Mouse (Mus musculus): Measurements from ENCODE around the gene Abr. TPM values are rescaled to one million over a fixed set of nuclear protein-coding genes. Genes with fewer than 3 reads are reported as not detected.

The Abr gene
- polyA plus RNA-seq, 1 experiment from 2014 or later: 28.3 TPM

- peak; percentile 76; the same call in 1 of the 2 replicates for ATAC-seq (ENCODE audit: borderline replicate concordance, extremely low read depth, low FRiP score, low TSS enrichment)
- Histone ChIP-seq H3K36me3 (no peaks in the 10 kb centered on the region), H3K4me2 (peak overlapping the region; percentile 49), H3K27ac (no peak overlapping the region), H3K9ac (no peak overlapping the region), H3K4me3 (peak overlapping the region; percentile 18), H3K4me1 (peaks cover 16% of the 10 kb centered on the region), H3K27me3 (peaks cover 10% of the 10 kb centered on the region), H3K9me3 (no peaks in the 10 kb centered on the region)
- WGBS: 0% methylated on average over 19 of the region's 19 CpGs
Measured at GRCm38 (mm10) chr11:76645955-76646354, 23.8 kb upstream of the Abr start.

GRCm38 (mm10) chr11:76645036-76645435, 22.9 kb upstream of the Abr start:
- no peak for ATAC-seq (ENCODE audit: borderline replicate concordance, extremely low read depth, low FRiP score, low TSS enrichment)
- peaks cover 16% of the 10 kb centered on the region for H3K4me1 ChIP-seq
- no peaks in the 10 kb centered on the region for H3K36me3 ChIP-seq
- no peak overlapping the region for H3K4me3 ChIP-seq
- H3K9ac ChIP-seq: no peak overlapping the region
- peaks cover 10% of the 10 kb centered on the region for H3K27me3 ChIP-seq
- H3K9me3 ChIP-seq: no peaks in the 10 kb centered on the region
- no peak overlapping the region for H3K27ac ChIP-seq
- no peak overlapping the region for H3K4me2 ChIP-seq
- 71% methylated on average over 9 of the region's 9 CpGs for WGBS

GRCm38 (mm10) chr11:76644257-76644656, 22.1 kb upstream of the Abr start:
- Histone ChIP-seq H3K4me3 (no peak overlapping the region), H3K27ac (no peak overlapping the region), H3K9me3 (no peaks in the 10 kb centered on the region), H3K9ac (no peak overlapping the region), H3K4me2 (no peak overlapping the region), H3K36me3 (no peaks in the 10 kb centered on the region), H3K4me1 (peaks cover 16% of the 10 kb centered on the region), H3K27me3 (peaks cover 10% of the 10 kb centered on the region)
- 79% methylated on average over 6 of the region's 6 CpGs for WGBS
- ATAC-seq (ENCODE audit: borderline replicate concordance, extremely low read depth, low FRiP score, low TSS enrichment): no peak

- Histone ChIP-seq H3K9ac (no peak overlapping the region), H3K4me3 (no peak overlapping the region), H3K9me3 (no peaks in the 10 kb centered on the region), H3K4me1 (no peaks in the 10 kb centered on the region), H3K4me2 (no peak overlapping the region), H3K27ac (no peak overlapping the region), H3K36me3 (no peaks in the 10 kb centered on the region), H3K27me3 (peaks cover 9% of the 10 kb centered on the region)
- 69% methylated on average over 4 of the region's 4 CpGs for WGBS
- ATAC-seq (ENCODE audit: borderline replicate concordance, extremely low read depth, low FRiP score, low TSS enrichment): no peak
Measured at GRCm38 (mm10) chr11:76640231-76640630, 18.1 kb upstream of the Abr start.

GRCm38 (mm10) chr11:76639269-76639985, 17.3 kb upstream of the Abr start:
- H3K36me3 ChIP-seq: no peaks in the 10 kb centered on the region
- ATAC-seq (ENCODE audit: borderline replicate concordance, extremely low read depth, low FRiP score, low TSS enrichment): no peak

GRCm38 (mm10) chr11:76630487-76630886, 8.4 kb upstream of the Abr start:
- ATAC-seq (ENCODE audit: borderline replicate concordance, extremely low read depth, low FRiP score, low TSS enrichment): peak; percentile 39; the same call in 1 of the 2 replicates

More at GRCm38 (mm10) chr11:76639269-76639985, 17.3 kb upstream of the Abr start:
- Histone ChIP-seq H3K4me2 (no peak overlapping the region), H3K4me1 (no peaks in the 10 kb centered on the region), H3K27me3 (peaks cover 5% of the 10 kb centered on the region; the same call in 1 of the 2 replicates), H3K9ac (no peak overlapping the region), H3K9me3 (no peaks in the 10 kb centered on the region), H3K4me3 (no peak overlapping the region), H3K27ac (no peak overlapping the region)
- WGBS: 74% methylated on average over 17 of the region's 17 CpGs

DNA sequence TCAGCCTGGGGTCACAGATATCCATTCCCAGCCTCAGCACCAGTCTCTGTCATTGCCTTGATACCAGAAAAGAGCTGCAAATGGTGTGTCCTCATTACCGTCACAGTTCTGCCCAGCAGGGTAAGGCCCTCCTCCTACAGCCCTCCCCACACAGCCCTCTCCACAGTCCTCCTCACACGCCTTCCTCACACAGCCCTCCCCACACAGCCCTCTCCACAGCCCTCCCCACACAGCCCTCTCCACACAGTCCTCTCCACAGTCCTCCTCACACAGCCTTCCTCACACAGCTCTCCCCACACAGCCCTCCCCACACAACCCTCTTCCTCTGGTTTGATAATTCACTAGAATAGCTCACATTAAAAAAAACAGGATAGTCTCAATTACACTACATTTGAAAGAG, 7.9 kb upstream of the Abr start:
- Histone ChIP-seq H3K4me3 (no peak overlapping the region), H3K27me3 (no peaks in the 10 kb centered on the region), H3K9ac (no peak overlapping the region), H3K4me2 (no peak overlapping the region), H3K9me3 (no peaks in the 10 kb centered on the region), H3K36me3 (no peaks in the 10 kb centered on the region), H3K4me1 (peaks cover 7% of the 10 kb centered on the region; the same call in 1 of the 2 replicates), H3K27ac (0 out of 2 replicates have a peak overlapping the region, but pooled peaks have one; percentile 22)
- WGBS: 16% methylated on average over 2 of the region's 2 CpGs
- no peak for ATAC-seq (ENCODE audit: borderline replicate concordance, extremely low read depth, low FRiP score, low TSS enrichment)

More at GRCm38 (mm10) chr11:76630487-76630886, 8.4 kb upstream of the Abr start:
- Histone ChIP-seq H3K27me3 (no peaks in the 10 kb centered on the region), H3K4me3 (no peak overlapping the region), H3K36me3 (no peaks in the 10 kb centered on the region), H3K4me2 (no peak overlapping the region), H3K4me1 (peaks cover 7% of the 10 kb centered on the region; the same call in 1 of the 2 replicates), H3K9me3 (no peaks in the 10 kb centered on the region), H3K9ac (no peak overlapping the region), H3K27ac (0 out of 2 replicates have a peak overlapping the region, but pooled peaks have one; percentile 22)
- 41% methylated on average over 5 of the region's 5 CpGs for WGBS

DNA sequence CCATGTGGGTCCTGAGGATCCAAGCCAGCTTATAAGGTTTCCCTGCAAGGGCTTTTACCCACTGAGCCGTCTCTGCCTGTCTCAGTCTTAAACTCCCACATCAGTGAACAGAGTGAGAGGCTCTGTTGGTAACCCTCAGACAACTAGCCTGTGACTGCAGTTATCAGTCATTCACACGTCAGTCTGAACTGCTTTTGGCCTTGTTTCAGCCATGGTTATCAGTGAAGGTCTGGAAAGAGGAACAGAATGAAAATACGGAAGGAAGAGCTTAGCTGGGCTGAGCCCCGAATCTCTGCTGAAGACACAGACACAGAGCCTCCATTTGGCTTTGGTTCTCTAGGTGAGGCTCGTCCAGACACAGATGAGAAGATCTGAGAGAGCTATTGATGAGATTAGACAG, 6.5 kb upstream of the Abr start:
- H3K4me3 ChIP-seq: no peak overlapping the region
- no peak overlapping the region for H3K4me2 ChIP-seq
- H3K27ac ChIP-seq: no peak overlapping the region
- ATAC-seq (ENCODE audit: borderline replicate concordance, extremely low read depth, low FRiP score, low TSS enrichment): no peak
- H3K27me3 ChIP-seq: no peaks in the 10 kb centered on the region; the same call in 1 of the 2 replicates
- WGBS: 37% methylated on average over 5 of the region's 5 CpGs
- H3K4me1 ChIP-seq: peaks cover 7% of the 10 kb centered on the region; the same call in 1 of the 2 replicates
- no peak overlapping the region for H3K9ac ChIP-seq
- H3K36me3 ChIP-seq: no peaks in the 10 kb centered on the region
- no peaks in the 10 kb centered on the region for H3K9me3 ChIP-seq

DNA sequence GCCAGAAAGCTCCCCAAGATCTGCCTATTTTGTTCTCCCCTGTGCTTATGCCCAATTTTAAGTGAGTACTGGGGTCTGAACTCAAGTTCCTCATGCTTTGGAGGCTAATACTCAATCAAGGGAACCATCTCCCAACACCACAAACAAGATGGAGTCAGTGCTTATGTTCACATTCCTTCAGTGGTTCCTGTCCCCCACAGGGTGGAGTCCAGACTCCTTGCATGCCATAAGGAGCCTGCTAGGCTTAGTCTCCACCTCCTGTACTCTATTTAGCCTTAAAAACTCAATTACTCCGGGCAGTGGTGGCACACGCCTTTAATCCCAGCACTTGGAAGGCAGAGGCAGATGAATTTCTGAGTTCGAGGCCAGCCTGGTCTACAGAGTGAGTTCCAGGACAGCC, 2.8 kb upstream of the Abr start:
- no peak for ATAC-seq (ENCODE audit: borderline replicate concordance, extremely low read depth, low FRiP score, low TSS enrichment)
- WGBS: 75% methylated on average over 3 of the region's 3 CpGs
- Histone ChIP-seq H3K36me3 (no peaks in the 10 kb centered on the region), H3K4me2 (no peak overlapping the region), H3K27me3 (peaks cover 32% of the 10 kb centered on the region), H3K4me3 (no peak overlapping the region), H3K9ac (no peak overlapping the region), H3K27ac (no peak overlapping the region), H3K4me1 (peaks cover 10% of the 10 kb centered on the region), H3K9me3 (no peaks in the 10 kb centered on the region)

GRCm38 (mm10) chr11:76624071-76624470, 2.0 kb upstream of the Abr start:
- Histone ChIP-seq H3K4me3 (peak overlapping the region; percentile 52), H3K9me3 (no peaks in the 10 kb centered on the region), H3K9ac (0 out of 2 replicates have a peak overlapping the region, but pooled peaks have one; percentile 55), H3K4me2 (peak overlapping the region; percentile 90), H3K4me1 (peaks cover 10% of the 10 kb centered on the region), H3K27ac (no peak overlapping the region), H3K36me3 (no peaks in the 10 kb centered on the region), H3K27me3 (peaks cover 39% of the 10 kb centered on the region)
- ATAC-seq (ENCODE audit: borderline replicate concordance, extremely low read depth, low FRiP score, low TSS enrichment): no peak
- 60% methylated on average over 10 of the region's 10 CpGs for WGBS

DNA sequence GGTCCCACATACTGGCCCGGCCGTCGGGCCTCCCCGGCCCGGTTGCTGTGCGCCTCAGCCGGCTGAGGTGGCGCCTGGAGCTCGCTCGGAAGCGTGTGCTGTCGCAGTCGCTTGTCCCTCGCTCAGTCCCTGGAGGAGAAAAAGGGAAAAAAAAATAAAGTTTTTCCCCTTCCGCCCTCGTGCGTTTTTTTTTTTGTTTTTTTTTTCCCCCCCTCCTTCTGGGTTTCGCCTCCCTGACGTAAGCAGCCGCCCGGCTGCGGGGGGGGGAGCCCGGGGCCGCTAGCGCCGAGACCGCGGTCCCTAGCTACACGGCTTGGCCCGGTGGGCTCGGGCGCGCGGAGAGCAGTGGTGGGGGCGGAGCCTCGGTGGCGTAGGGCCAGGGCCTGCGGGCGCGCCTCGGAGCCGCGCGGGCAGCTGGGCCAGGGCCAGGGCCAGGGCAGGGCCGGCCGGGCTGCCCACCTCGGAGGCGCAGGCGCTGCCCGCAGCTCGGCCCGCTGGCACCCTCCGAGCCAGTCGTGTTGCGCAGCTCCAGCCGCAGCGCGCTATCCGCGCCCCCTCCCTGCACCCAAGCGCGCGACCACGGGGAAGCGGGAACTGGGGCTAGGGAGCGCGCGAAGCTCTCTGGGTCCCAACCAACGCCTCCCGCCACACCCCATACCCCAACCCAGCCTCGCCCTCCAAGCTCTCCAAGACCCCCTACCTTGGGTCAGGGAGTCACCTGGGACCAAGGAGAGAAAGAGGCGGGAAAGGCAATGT, 1.3 kb upstream of the Abr start:
- Histone ChIP-seq H3K27me3 (peaks cover 39% of the 10 kb centered on the region), H3K4me2 (peak overlapping the region; percentile 90), H3K4me1 (peaks cover 10% of the 10 kb centered on the region), H3K9me3 (no peaks in the 10 kb centered on the region), H3K9ac (peak overlapping the region; percentile 55), H3K27ac (peak overlapping the region; percentile 31; the same call in 1 of the 2 replicates), H3K4me3 (peak overlapping the region; percentile 52), H3K36me3 (no peaks in the 10 kb centered on the region)
- WGBS: 1% methylated on average over 69 of the region's 72 CpGs
- peak; percentile 86 for ATAC-seq (ENCODE audit: borderline replicate concordance, extremely low read depth, low FRiP score, low TSS enrichment)
